32 mouse cellular contexts compared by ENCODE assay signal in genomic region chr2:45128696-45129095, GRCm38 (mm10).
"Had no signal": no experiment of that assay in that cellular context is flagged by ENCODE, and none has a peak within 500 bp of the region (broad histone marks: within the 10 kb centered on the region; RNA-seq: fewer than 3 reads in every experiment).

No protein-coding gene starts in this region.

- H3K36me3 ChIP-seq: limb, embryonic 10.5 days; limb, embryonic 12.5 days; limb, embryonic 13.5 days; limb, embryonic 15.5 days; liver, embryonic 12.5 days; liver, embryonic 13.5 days; liver, embryonic 15.5 days; lung, embryonic 15.5 days; midbrain, embryonic 10.5 days; midbrain, embryonic 12.5 days; midbrain, embryonic 13.5 days; midbrain, embryonic 15.5 days; neural tube, embryonic 12.5 days had no signal

- H3K4me3 ChIP-seq: left cerebral cortex, adult 2 months; limb, embryonic 10.5 days; limb, embryonic 12.5 days; limb, embryonic 13.5 days; limb, embryonic 15.5 days; liver, embryonic 12.5 days; liver, embryonic 13.5 days; liver, embryonic 15.5 days; lung, embryonic 15.5 days; megakaryocyte, embryonic 14.5 days; midbrain, embryonic 10.5 days; midbrain, embryonic 12.5 days; midbrain, embryonic 13.5 days; midbrain, embryonic 15.5 days; myocyte; neural tube, embryonic 12.5 days had no signal

- H3K27me3 ChIP-seq: limb, embryonic 12.5 days; limb, embryonic 15.5 days; liver, embryonic 12.5 days; liver, embryonic 13.5 days; liver, embryonic 15.5 days; lung, embryonic 15.5 days; megakaryocyte, embryonic 14.5 days; midbrain, embryonic 12.5 days; midbrain, embryonic 13.5 days; midbrain, embryonic 15.5 days; neural tube, embryonic 12.5 days had no signal

- H3K27ac ChIP-seq: left cerebral cortex, adult 2 months; limb, embryonic 10.5 days; limb, embryonic 12.5 days; limb, embryonic 13.5 days; limb, embryonic 15.5 days; liver, embryonic 12.5 days; liver, embryonic 13.5 days; liver, embryonic 14.5 days; liver, embryonic 15.5 days; macrophage; midbrain, embryonic 10.5 days; midbrain, embryonic 12.5 days; midbrain, embryonic 13.5 days; midbrain, embryonic 15.5 days; neural tube, embryonic 12.5 days had no signal

- H3K4me2 ChIP-seq: limb, embryonic 12.5 days; limb, embryonic 13.5 days; limb, embryonic 15.5 days; liver, embryonic 11.5 days; liver, embryonic 12.5 days; liver, embryonic 13.5 days; liver, embryonic 15.5 days; lung, embryonic 14.5 days; lung, embryonic 15.5 days; midbrain, embryonic 12.5 days; midbrain, embryonic 13.5 days; midbrain, embryonic 15.5 days; neural tube, embryonic 12.5 days had no signal

- H3K4me1 ChIP-seq: limb, embryonic 12.5 days; limb, embryonic 13.5 days; limb, embryonic 15.5 days; liver, embryonic 12.5 days; liver, embryonic 13.5 days; liver, embryonic 15.5 days; lung, embryonic 15.5 days; midbrain, embryonic 10.5 days; midbrain, embryonic 12.5 days; midbrain, embryonic 13.5 days; midbrain, embryonic 15.5 days; neural tube, embryonic 12.5 days had no signal

- DNase-seq: left cerebral cortex, postnatal 4 days; liver; liver, embryonic 13.5 days; liver, postnatal 0 days; lung, adult 18-20 months; lung, adult 2 months; lung, embryonic 14.5 days; lung, postnatal 10 days; lung, postnatal 14 days; lung, postnatal 36 days; lung, postnatal 4 days; midbrain, embryonic 14.5 days had no signal

- H3K9ac ChIP-seq: limb, embryonic 12.5 days; limb, embryonic 13.5 days; limb, embryonic 15.5 days; liver, embryonic 12.5 days; liver, embryonic 13.5 days; liver, embryonic 14.5 days; liver, embryonic 15.5 days; liver, postnatal 0 days; lung, embryonic 14.5 days; lung, embryonic 15.5 days; midbrain, embryonic 12.5 days; midbrain, embryonic 13.5 days; midbrain, embryonic 15.5 days; neural tube, embryonic 12.5 days had no signal

- ATAC-seq: liver, embryonic 12.5 days; liver, postnatal 0 days; lung, postnatal 0 days; midbrain, embryonic 13.5 days; midbrain, embryonic 15.5 days; midbrain, embryonic 16.5 days had no signal

- H3K9me3 ChIP-seq: limb, embryonic 10.5 days; limb, embryonic 12.5 days; limb, embryonic 13.5 days; limb, embryonic 15.5 days; liver, embryonic 12.5 days; liver, embryonic 13.5 days; liver, embryonic 15.5 days; lung, embryonic 15.5 days; midbrain, embryonic 10.5 days; midbrain, embryonic 12.5 days; midbrain, embryonic 13.5 days; midbrain, embryonic 15.5 days; neural tube, embryonic 12.5 days had no signal
